Mouse (Mus musculus) heart, embryonic 12.5 days (tissue): ENCODE measurements at regions not wholly inside any gene's neighbourhood (a gene's known extent, or its start where the extent isn't known, plus 50 kb on each side); places are given as distances from the start of the nearest gene placed in this dataset.

ENCODE experiments used
- ATAC-seq: fragments of 200-750 bp; cut with Nextera tagmentation; 2 replicates; pipeline ENCODE4 v1.8.0; 2017; ENCODE audit warnings: moderate TSS enrichment, moderate library complexity; ENCODE audit not compliant: insufficient number of reproducible peaks, low FRiP score
- H3K27ac ChIP-seq: fragments of 300-500 bp; sonication (generic); 2 replicates; pipeline ENCODE4 v1.5.1; 2016; ENCODE audit warnings: mild to moderate bottlenecking, moderate library complexity; ENCODE audit not compliant: poor library complexity, severe bottlenecking
- H3K27me3 ChIP-seq: fragments of 300-500 bp; sonication (generic); replicated peaks from 2 replicates; pipeline ENCODE4 v1.6.1; 2016; ENCODE audit warnings: mild to moderate bottlenecking, moderate library complexity
- H3K36me3 ChIP-seq: fragments of 300-500 bp; sonication (generic); 2 replicates; pipeline ENCODE4 v1.6.1; 2016; ENCODE audit warnings: mild to moderate bottlenecking, moderate library complexity
- H3K4me1 ChIP-seq: fragments of 300-500 bp; sonication (generic); replicated peaks from 2 replicates; pipeline ENCODE4 v1.6.1; 2016; ENCODE audit warnings: mild to moderate bottlenecking
- H3K4me2 ChIP-seq: fragments of 300-500 bp; sonication (generic); 2 replicates; pipeline ENCODE4 v1.6.1; 2016; ENCODE audit warnings: mild to moderate bottlenecking, moderate library complexity
- H3K4me3 ChIP-seq: fragments of 300-500 bp; sonication (generic); 2 replicates; pipeline ENCODE4 v1.5.1; 2016; ENCODE audit warnings: mild to moderate bottlenecking
- H3K9ac ChIP-seq: fragments of 300-500 bp; sonication (generic); 2 replicates; pipeline ENCODE4 v1.6.1; 2016; ENCODE audit warnings: mild to moderate bottlenecking, moderate library complexity
- H3K9me3 ChIP-seq: fragments of 300-500 bp; sonication (generic); replicated peaks from 2 replicates; pipeline ENCODE4 v1.6.1; 2016; ENCODE audit warnings: mild to moderate bottlenecking, moderate library complexity
- WGBS: fragments of 180-500 bp; shearing (Covaris S2); methylation state at CpG from one replicate; pipeline ENCODE4 v1.1.7; 2016; 5-methylcytosine and 5-hydroxymethylcytosine counted together

DNA sequence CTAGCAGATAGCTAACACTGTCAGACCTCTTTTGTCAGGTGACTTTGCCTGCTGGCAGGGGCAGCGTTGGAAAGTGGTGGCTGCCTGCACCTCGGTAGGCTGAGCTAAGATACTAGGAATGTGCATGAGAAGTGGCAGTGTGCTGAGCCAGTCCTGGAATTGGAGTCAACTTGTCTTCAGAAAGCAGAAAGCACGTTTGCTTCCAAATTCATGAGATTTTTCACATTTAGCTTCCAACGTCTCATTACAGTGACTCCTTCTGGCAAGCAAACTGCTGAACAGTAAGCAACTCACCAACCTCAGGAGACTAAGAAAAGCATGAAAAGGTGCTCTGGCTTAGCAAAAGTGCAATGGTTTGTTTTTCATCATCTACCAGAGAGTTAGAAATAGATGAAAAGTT lies 59.1 kb upstream of the Adamts3 start:
- no peak overlapping the region for H3K4me3 ChIP-seq
- peaks cover 4% of the 10 kb centered on the region for H3K9me3 ChIP-seq
- WGBS: 37% methylated on average over 4 of the region's 4 CpGs
- H3K4me2 ChIP-seq: no peak overlapping the region
- no peak overlapping the region for H3K27ac ChIP-seq
- H3K9ac ChIP-seq: no peak overlapping the region
- no peak for ATAC-seq
- H3K36me3 ChIP-seq: no peaks in the 10 kb centered on the region
- H3K4me1 ChIP-seq: no peaks in the 10 kb centered on the region
- H3K27me3 ChIP-seq: no peaks in the 10 kb centered on the region

DNA sequence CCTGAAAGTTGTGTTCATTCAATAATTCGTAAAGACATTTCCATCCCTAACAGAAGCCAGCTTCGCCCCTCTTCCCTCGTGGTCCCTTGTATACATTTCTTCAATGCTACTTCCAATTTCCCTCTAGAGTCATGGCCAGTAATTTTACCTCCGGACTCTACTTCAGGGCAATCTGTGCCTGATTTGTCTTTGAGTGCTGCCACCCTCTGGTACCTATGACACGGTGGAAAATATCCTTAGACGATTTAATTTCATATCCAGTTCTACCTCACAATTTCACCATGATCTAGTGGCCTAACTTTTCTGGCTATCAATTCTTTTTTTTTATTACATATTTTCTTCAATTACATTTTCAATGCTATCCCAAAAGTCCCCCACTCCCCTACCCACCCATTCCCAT lies 49.9 kb upstream of the Adamts3 start:
- no peaks in the 10 kb centered on the region for H3K4me1 ChIP-seq
- 79% methylated on average over 6 of the region's 6 CpGs for WGBS
- no peak for ATAC-seq

More for the DNA sequence above, 49.9 kb upstream of the Adamts3 start:
- Histone ChIP-seq H3K27ac (no peak overlapping the region), H3K36me3 (no peaks in the 10 kb centered on the region), H3K9me3 (no peaks in the 10 kb centered on the region), H3K4me3 (no peak overlapping the region), H3K9ac (no peak overlapping the region), H3K27me3 (no peaks in the 10 kb centered on the region), H3K4me2 (no peak overlapping the region)
